Mouse (Mus musculus): ENCODE measurements around the gene Cdk5r1. TPM values are rescaled to one million over a fixed set of nuclear protein-coding genes. Genes with fewer than 3 reads are reported as not detected.

Gene Cdk5r1
- polyA plus RNA-seq (2014; fragmentation: Nextera tagmentation; extraction: Ambion mirVana), result 2.0 TPM in 2 replicates

DNA sequence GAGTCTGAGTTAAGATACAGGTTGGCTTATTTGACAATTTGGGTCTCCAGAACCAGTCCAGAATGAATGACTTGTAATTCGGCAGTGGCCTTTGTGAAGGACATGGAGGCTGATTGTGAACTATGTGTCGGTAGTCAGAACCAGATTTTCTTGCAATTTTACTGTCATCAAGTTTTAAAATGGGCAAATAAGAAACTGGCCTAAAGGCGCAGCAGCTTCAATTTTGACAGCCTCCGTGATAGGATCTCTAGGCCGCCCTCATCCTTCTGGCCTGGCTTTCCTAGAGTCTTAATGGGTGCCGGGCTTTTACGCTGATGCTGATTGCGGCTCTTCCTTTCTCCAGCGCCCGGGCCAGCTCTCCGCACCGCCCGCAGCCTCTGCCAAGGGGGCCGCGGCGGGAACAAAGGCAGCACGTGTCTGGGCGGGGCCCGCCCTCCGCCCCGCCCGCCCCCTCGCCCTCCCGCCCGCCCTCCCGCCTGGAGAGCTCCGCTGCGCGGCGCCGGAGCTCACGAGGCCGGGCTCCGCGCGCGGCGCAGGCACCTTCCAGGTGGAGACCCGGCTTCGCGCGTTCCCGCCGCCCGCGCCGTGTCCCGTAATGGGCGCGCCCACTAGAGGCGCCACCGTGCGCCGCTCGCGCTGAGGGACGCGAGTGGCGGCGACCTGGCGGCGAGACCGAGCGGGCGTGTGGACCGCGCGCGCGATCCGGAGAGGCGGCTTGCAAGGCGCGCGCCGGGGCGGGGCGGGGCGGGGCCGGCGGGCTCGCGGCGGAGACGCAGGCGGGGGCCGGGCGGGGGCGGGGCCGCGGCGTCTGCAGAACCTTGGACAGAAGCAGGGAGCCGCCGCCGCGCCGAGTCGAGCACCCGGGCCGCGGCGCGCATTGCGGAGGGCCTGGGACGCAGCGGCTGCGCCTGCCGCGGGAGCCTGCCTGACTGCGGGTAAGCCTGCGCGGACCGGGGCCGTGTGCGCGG, at the start of gene Cdk5r1:
Gene Cdk5r1, plus strand, starts transcription at position 802 of the 968 bp plus-strand sequence.
- Histone ChIP-seq H3K36me3 (ENCODE audit: control insufficient read depth, insufficient read depth, low read length) (peaks cover 15% of the 10 kb centered on the region; the same call in 1 of the 2 replicates), H3K9me3 (ENCODE audit: control insufficient read depth, low read depth, low read length) (no peaks in the 10 kb centered on the region), H3K4me3 (ENCODE audit: low read depth, low read length) (peak within 1 kb of the TSS; percentile 72), H3K27me3 (ENCODE audit: control insufficient read depth, insufficient read depth, low read length) (no peaks in the 10 kb centered on the region), H3K4me2 (replicated peaks; ENCODE audit: low read depth, low read length) (peak within 1 kb of the TSS; percentile 94), H3K9ac (replicated peaks; ENCODE audit: low read depth, low read length) (peak within 1 kb of the TSS; percentile 60), H3K27ac (ENCODE audit: low read length) (peak within 1 kb of the TSS; percentile 66; the same call in 1 of the 2 replicates), H3K4me1 (ENCODE audit: control insufficient read depth, insufficient read depth, low read length) (peaks cover 8% of the 10 kb centered on the region)
- ATAC-seq (ENCODE audit: insufficient number of reproducible peaks, insufficient read depth, low FRiP score, low read depth), result peak; percentile 90
- WGBS, result under 1% methylated on average over 78 of the region's 116 CpGs

DNA sequence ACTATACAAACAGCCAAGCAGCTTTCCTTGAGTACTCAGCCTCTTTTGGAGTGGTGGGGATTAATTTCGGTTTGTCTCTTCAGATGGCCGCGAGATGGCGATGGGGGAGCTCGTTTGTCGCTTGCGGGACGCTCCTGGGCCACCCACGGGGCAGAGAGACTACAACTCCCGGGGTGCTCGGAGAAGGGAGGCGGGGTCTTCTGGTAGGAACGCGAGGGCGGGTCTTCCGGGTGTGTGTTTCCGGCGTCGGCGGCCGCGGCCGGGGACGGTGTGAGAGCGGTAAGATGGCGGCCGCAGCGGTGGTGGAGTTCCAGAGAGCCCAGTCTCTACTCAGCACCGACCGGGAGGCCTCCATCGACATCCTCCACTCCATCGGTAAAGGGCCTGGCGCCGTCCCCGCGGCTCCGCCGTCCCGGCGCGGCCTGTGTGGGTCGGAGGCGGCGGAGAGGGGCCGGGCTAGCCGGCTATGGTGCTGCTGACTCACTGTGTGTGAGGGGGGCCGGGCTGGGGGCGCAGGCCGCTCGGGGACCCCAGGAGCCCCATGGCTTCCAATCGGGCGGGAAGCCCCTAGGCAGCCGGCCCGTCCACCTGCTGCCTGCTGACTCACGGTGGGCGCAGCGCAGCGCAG, 48.3 kb upstream of the Cdk5r1 start, which contains the start of gene Psmd11:
Gene Psmd11, plus strand, starts transcription at position 235 of the 628 bp plus-strand sequence.
- Histone ChIP-seq H3K27ac (ENCODE audit: low read length) (peak within 1 kb of the TSS; percentile 79), H3K27me3 (ENCODE audit: control insufficient read depth, insufficient read depth, low read length) (no peaks in the 10 kb centered on the region), H3K4me3 (ENCODE audit: low read depth, low read length) (peak within 1 kb of the TSS; percentile 99), H3K9ac (replicated peaks; ENCODE audit: low read depth, low read length) (peak within 1 kb of the TSS; percentile 97), H3K4me1 (ENCODE audit: control insufficient read depth, insufficient read depth, low read length) (peaks cover 4% of the 10 kb centered on the region; the same call in 1 of the 2 replicates), H3K9me3 (ENCODE audit: control insufficient read depth, low read depth, low read length) (no peaks in the 10 kb centered on the region), H3K36me3 (ENCODE audit: control insufficient read depth, insufficient read depth, low read length) (peaks cover 14% of the 10 kb centered on the region; the same call in 1 of the 2 replicates), H3K4me2 (replicated peaks; ENCODE audit: low read depth, low read length) (peak within 1 kb of the TSS; percentile 71)
- ATAC-seq (ENCODE audit: insufficient number of reproducible peaks, insufficient read depth, low FRiP score, low read depth), result peak; percentile 99
- under 1% methylated on average over 58 of the region's 58 CpGs for WGBS

- no peaks in the 10 kb centered on the region for H3K9me3 ChIP-seq (ENCODE audit: control insufficient read depth, low read depth, low read length)
- peak overlapping the region; percentile 71 for H3K4me2 ChIP-seq (replicated peaks; ENCODE audit: low read depth, low read length)
- peaks cover 4% of the 10 kb centered on the region; the same call in 1 of the 2 replicates for H3K4me1 ChIP-seq (ENCODE audit: control insufficient read depth, insufficient read depth, low read length)
- WGBS, result under 1% methylated on average over 37 of the region's 37 CpGs
- ATAC-seq (ENCODE audit: insufficient number of reproducible peaks, insufficient read depth, low FRiP score, low read depth), result peak; percentile 53
- peak overlapping the region; percentile 99 for H3K4me3 ChIP-seq (ENCODE audit: low read depth, low read length)
- H3K9ac ChIP-seq (replicated peaks; ENCODE audit: low read depth, low read length), result peak overlapping the region; percentile 97
- H3K36me3 ChIP-seq (ENCODE audit: control insufficient read depth, insufficient read depth, low read length), result peaks cover 16% of the 10 kb centered on the region; the same call in 1 of the 2 replicates
- no peaks in the 10 kb centered on the region for H3K27me3 ChIP-seq (ENCODE audit: control insufficient read depth, insufficient read depth, low read length)
- peak overlapping the region; percentile 79 for H3K27ac ChIP-seq (ENCODE audit: low read length)
Measured at GRCm38 (mm10) chr11:80429009-80429475, 47.8 kb upstream of the Cdk5r1 start.

DNA sequence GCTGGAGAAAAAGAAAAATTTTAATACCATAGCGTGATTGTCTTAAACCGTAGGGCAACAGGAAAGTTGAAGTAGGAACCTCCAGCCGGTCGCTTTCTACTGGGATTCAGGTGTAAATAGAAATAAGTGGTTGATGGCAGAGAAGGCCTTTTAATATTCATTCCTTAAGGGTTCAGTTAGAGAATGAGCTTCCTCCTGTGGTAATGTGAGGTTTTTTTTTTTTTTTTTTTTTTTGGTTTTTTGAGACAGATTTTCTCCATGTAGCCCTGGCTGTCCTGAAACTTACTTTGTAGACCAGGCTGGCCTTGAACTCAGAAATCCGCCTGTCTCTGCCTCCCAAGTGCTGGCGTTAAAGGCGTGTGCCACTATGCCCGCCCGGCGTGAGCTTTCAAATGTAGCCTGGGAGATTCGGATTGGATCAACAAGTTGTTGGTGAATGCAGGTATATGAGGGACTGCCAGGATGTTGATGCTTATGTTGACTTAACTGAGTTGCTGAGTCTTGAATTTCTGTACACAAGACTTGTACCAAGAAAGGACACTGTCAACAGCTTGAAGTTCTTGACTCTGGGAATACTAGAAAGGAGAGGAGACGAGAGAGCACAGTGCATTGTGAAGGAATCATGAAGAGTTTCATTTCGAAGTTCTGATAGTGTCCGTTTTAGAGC, 47.2 kb upstream of the Cdk5r1 start:
- 60% methylated on average over 14 of the region's 14 CpGs for WGBS
- Histone ChIP-seq H3K9me3 (ENCODE audit: control insufficient read depth, low read depth, low read length) (no peaks in the 10 kb centered on the region), H3K4me3 (ENCODE audit: low read depth, low read length) (peak overlapping the region; percentile 99), H3K9ac (replicated peaks; ENCODE audit: low read depth, low read length) (peak overlapping the region; percentile 97), H3K4me2 (replicated peaks; ENCODE audit: low read depth, low read length) (peak overlapping the region; percentile 71), H3K4me1 (ENCODE audit: control insufficient read depth, insufficient read depth, low read length) (peaks cover 4% of the 10 kb centered on the region; the same call in 1 of the 2 replicates), H3K27me3 (ENCODE audit: control insufficient read depth, insufficient read depth, low read length) (no peaks in the 10 kb centered on the region), H3K27ac (ENCODE audit: low read length) (no peak overlapping the region), H3K36me3 (ENCODE audit: control insufficient read depth, insufficient read depth, low read length) (peaks cover 18% of the 10 kb centered on the region; the same call in 1 of the 2 replicates)
- no peak for ATAC-seq (ENCODE audit: insufficient number of reproducible peaks, insufficient read depth, low FRiP score, low read depth)

- H3K27me3 ChIP-seq (ENCODE audit: control insufficient read depth, insufficient read depth, low read length), result no peaks in the 10 kb centered on the region
- peaks cover 4% of the 10 kb centered on the region; the same call in 1 of the 2 replicates for H3K4me1 ChIP-seq (ENCODE audit: control insufficient read depth, insufficient read depth, low read length)
- 93% methylated on average over 3 of the region's 3 CpGs for WGBS
- no peak for ATAC-seq (ENCODE audit: insufficient number of reproducible peaks, insufficient read depth, low FRiP score, low read depth)
- H3K27ac ChIP-seq (ENCODE audit: low read length), result no peak overlapping the region
- H3K9me3 ChIP-seq (ENCODE audit: control insufficient read depth, low read depth, low read length), result no peaks in the 10 kb centered on the region
- H3K9ac ChIP-seq (replicated peaks; ENCODE audit: low read depth, low read length), result no peak overlapping the region
- peaks cover 21% of the 10 kb centered on the region; the same call in 1 of the 2 replicates for H3K36me3 ChIP-seq (ENCODE audit: control insufficient read depth, insufficient read depth, low read length)
- no peak overlapping the region for H3K4me3 ChIP-seq (ENCODE audit: low read depth, low read length)
- H3K4me2 ChIP-seq (replicated peaks; ENCODE audit: low read depth, low read length), result no peak overlapping the region
Measured at GRCm38 (mm10) chr11:80430366-80430910, 46.4 kb upstream of the Cdk5r1 start.

DNA sequence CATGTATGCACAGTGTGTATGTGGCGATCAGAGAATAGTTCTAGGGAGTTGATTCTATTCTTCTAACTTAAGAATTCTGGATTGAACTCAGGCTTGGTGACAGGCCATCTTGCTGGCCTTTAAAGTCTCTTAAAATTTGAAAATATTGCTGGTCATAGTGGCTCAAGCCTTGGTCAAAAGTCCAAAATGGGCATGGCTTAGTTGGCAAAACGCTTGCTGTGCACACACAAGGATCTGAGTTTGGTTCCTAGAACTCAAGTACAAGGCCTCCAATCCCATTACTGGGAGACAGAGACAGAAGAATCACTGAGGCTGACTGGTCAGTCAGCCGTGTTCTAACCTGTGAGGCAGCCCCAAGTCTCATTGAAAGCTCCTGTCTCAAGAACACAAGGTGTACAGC, 29.9 kb upstream of the Cdk5r1 start:
- 91% methylated on average over 3 of the region's 3 CpGs for WGBS
- ATAC-seq (ENCODE audit: insufficient number of reproducible peaks, insufficient read depth, low FRiP score, low read depth), result no peak

DNA sequence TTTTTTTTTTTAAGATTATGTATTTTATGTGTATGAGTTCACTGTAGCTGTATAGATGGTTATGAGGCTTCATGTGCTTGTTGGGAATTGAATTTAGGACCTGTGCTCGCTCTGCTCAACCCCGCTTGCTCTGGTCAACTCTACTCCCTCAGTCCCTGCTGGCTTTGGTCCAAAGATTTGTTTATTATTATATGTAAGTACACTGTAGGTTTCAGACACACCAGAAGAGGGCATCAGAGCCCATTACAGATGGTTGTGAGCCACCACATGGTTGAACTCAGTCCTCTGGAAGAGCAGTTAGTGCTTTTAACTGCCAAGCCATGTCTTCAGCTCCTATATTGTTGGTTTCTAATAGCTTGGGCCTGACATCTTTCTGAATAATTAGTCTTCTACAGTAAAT, 27.0 kb upstream of the Cdk5r1 start:
- H3K4me1 ChIP-seq (ENCODE audit: control insufficient read depth, insufficient read depth, low read length), result no peaks in the 10 kb centered on the region
- no peaks in the 10 kb centered on the region for H3K9me3 ChIP-seq (ENCODE audit: control insufficient read depth, low read depth, low read length)
- no peak overlapping the region for H3K27ac ChIP-seq (ENCODE audit: low read length)
- H3K27me3 ChIP-seq (ENCODE audit: control insufficient read depth, insufficient read depth, low read length), result no peaks in the 10 kb centered on the region
- H3K4me3 ChIP-seq (ENCODE audit: low read depth, low read length), result no peak overlapping the region
- no peak overlapping the region for H3K9ac ChIP-seq (replicated peaks; ENCODE audit: low read depth, low read length)
- ATAC-seq (ENCODE audit: insufficient number of reproducible peaks, insufficient read depth, low FRiP score, low read depth), result no peak
- H3K4me2 ChIP-seq (replicated peaks; ENCODE audit: low read depth, low read length), result no peak overlapping the region
- H3K36me3 ChIP-seq (ENCODE audit: control insufficient read depth, insufficient read depth, low read length), result peaks cover 26% of the 10 kb centered on the region
- WGBS, result 86% methylated on average over 2 of the region's 2 CpGs

More for the DNA sequence above, 29.9 kb upstream of the Cdk5r1 start:
- Histone ChIP-seq H3K9me3 (ENCODE audit: control insufficient read depth, low read depth, low read length) (no peaks in the 10 kb centered on the region), H3K27me3 (ENCODE audit: control insufficient read depth, insufficient read depth, low read length) (no peaks in the 10 kb centered on the region), H3K36me3 (ENCODE audit: control insufficient read depth, insufficient read depth, low read length) (peaks cover 31% of the 10 kb centered on the region), H3K4me1 (ENCODE audit: control insufficient read depth, insufficient read depth, low read length) (no peaks in the 10 kb centered on the region), H3K4me3 (ENCODE audit: low read depth, low read length) (no peak overlapping the region), H3K4me2 (replicated peaks; ENCODE audit: low read depth, low read length) (no peak overlapping the region), H3K27ac (ENCODE audit: low read length) (no peak overlapping the region), H3K9ac (replicated peaks; ENCODE audit: low read depth, low read length) (no peak overlapping the region)

Measured in stomach, embryonic 14.5 days (tissue).